Mouse (Mus musculus) left cerebral cortex, postnatal 36 days (tissue): ENCODE data around the gene Slc2a10. TPM values are rescaled to one million over a fixed set of nuclear protein-coding genes. Genes with fewer than 3 reads are reported as not detected.
"Not testable (repeated sequence)": the region's sequence is repeated elsewhere in the genome, so short reads cannot be mapped to it uniquely, and the experiment has no call there.

Experiments
- DNase-seq, 2 experiments: peaks; one replicate each; pipeline ENCODE4 v3.0.0; 2021 to 2022; ENCODE audit warnings: low spot score in 2 of 2, mixed read lengths in 1 of 2
- intact Hi-C: fragments of 180-260 bp; cut with DNase I; formaldehyde crosslinking; loops from one replicate; pipeline ENCODE4 v1.15.1; 2025
- total RNA-seq, 2 experiments: library from RNA; stranded (reverse); gene quantifications; 2 replicates each; pipeline ENCODE4 v1.2.3; 2021

Slc2a10 gene
- total RNA-seq, 2 experiments from 2014 or later: 0.54 to 0.88 TPM

DNA sequence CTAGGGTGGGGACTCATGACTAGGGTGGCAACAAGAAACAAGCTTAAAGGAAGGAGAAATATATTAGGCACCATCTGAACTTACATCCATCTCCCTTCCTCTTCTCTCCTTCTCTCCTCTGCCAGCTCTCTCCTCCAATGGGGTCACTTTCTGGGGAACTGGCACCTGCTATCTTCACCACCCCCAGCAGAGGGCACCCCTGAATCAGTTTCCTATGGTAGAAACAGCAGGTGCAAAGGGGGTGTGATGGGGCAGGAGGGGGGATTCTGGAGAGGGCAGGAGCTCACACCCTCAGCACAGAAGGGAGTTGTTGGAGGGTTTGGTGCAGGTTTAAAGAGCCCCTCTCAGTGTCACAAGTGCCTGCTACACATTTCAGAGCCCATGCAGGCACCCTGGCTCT, 7.3 kb upstream of the Slc2a10 start:
- no peak for DNase-seq
- intact Hi-C loops: no loop called here

DNA sequence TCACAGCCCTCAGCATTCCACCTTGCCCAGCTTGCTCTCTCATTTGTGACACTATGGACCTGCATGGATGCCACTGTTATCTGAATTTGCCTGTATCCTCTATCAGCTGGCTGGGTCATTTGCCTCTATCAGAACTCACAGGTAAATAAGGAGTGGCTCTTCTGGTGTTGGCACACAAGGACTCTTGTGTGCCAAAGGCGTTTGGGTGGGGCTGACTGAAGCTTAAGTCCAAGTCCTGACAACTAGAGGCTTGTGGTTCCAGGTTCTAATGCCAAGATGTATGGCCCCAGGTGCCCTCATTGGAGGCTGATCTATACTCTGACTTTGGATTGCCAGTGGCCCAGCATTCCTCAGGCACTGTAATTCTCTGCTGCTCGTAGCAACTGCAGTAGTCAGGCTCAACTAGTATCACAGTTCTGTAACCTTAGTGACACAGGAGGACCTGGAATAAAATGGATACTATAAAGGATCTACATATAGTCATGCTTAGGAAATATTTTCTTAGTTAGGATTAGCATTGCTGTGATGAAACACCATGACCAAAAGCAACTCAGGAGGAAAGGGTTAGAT, 5.8 kb upstream of the Slc2a10 start:
- DNase-seq: no peak
- intact Hi-C loops: no loop called here

DNA sequence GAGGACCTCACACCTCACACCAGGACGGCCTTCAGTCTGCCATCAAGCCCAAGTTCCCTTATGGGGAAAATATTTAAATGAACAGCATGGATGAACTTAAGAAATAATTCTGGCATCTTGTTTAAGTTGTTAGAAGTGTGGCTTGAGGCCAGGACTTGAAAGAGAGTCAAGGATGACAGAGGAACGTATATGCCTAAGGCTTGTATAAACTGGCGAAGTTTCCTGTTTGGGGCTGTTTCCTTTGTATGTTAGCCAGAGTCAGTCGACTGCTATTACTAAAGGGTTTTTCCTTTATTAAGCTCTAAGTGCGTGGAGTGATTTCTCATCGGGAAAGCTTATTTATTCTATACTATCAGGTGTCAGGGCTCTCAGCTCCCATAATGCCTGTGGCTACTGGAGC, 4.8 kb upstream of the Slc2a10 start:
- intact Hi-C loops: no loop called here
- no peak for DNase-seq

DNA sequence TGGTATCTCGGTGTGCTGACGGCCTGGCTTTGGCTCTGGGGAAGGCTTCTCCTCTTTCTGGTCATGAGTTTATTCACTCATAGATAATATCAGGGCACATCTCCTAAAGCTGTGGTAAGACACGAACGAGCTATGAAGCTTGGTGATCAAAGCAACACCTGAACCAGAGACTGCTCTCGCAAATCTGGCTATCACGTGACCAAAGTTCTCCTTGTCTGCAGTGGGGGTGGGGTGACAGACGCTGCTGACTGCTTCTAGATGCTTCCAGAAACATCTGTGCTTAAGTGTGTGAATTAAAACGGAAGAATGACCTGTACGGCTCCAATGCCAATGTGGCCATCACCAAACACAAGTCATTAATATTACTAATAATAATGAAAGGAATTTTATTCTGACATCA, 6.1 kb downstream of the Slc2a10 start:
- DNase-seq: no peak
- intact Hi-C loops: no loop called here

DNA sequence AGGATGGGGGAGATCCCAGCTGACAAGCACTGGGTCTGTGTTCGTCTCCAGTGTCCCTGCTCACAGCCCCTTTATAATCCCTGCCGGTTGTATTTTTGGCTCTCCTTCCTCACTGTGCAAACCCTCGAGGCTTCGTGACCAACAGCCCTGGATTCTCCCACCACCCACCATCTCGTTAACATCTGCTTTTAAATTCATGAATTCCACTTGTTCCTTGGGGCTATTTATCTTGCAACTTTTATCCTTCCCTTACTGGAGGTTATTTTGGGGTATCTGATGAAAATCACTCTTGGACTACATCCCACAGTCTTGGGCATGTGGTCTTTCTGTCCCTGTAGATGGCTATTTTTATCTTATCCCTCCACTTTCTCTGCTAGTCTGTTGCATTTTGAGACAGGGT, 6.9 kb downstream of the Slc2a10 start:
- DNase-seq: peak in 1 of 2 experiments; percentile 55
- intact Hi-C loops: no loop called here

DNA sequence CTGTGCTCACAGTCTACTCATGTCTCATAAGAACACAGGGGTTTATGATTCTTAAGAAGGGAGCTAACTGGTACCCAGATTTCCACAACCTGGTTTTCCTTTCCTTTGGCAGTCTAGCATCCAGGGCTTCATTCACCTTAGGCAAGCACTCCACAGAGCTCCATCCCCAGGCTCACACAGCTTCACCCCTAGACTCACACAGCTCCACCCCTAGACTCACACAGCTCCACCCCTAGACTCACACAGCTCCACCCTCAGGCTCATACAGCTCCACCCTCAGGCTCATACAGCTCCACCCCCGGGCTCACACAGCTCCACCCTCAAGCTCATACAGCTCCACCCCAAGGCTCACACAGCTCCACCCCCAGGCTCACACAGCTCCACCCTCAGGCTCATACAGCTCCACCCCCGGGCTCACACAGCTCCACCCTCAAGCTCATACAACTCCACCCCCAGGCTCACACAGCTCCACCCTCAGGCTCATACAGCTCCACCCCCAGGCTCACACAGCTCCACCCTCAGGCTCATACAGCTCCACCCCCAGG, 7.4 kb downstream of the Slc2a10 start:
- intact Hi-C loops, DNase-seq: not testable (repeated sequence)

DNA sequence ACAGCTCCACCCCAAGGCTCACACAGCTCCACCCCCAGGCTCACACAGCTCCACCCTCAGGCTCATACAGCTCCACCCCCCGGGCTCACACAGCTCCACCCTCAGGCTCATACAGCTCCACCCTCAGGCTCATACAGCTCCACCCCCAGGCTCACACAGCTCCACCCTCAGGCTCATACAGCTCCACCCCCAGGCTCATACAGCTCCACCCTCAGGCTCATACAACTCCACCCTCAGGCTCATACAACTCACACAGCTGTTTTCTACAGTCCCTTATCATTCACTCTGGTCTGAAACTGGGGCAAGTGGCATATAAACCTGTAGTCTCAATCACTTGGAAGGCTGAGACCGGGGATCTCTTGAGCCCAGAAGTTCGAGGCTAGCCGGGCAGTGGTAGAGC, 7.9 kb downstream of the Slc2a10 start:
- intact Hi-C loops, DNase-seq: not testable (repeated sequence)

DNA sequence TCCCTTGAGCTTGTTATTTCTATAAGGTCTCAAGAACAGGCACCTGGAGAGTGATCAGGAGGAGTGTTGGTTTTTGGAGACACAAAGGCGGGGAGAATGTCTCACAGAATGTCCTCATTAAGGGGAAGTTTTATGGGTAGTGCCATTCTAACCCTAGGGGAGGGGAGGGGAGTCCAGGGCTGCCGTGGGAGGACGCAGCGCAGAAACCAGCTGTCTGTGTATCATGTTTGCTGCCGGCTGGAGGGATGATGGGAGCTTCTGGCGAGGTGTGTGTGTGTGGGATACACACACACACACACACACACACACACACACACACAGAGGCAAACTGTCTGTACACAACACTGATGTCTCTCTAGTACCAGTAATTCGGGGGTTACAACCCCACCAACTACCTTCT, 8.8 kb downstream of the Slc2a10 start:
- intact Hi-C loops: no loop called here
- DNase-seq: peak in 1 of 2 experiments; percentile 26

DNA sequence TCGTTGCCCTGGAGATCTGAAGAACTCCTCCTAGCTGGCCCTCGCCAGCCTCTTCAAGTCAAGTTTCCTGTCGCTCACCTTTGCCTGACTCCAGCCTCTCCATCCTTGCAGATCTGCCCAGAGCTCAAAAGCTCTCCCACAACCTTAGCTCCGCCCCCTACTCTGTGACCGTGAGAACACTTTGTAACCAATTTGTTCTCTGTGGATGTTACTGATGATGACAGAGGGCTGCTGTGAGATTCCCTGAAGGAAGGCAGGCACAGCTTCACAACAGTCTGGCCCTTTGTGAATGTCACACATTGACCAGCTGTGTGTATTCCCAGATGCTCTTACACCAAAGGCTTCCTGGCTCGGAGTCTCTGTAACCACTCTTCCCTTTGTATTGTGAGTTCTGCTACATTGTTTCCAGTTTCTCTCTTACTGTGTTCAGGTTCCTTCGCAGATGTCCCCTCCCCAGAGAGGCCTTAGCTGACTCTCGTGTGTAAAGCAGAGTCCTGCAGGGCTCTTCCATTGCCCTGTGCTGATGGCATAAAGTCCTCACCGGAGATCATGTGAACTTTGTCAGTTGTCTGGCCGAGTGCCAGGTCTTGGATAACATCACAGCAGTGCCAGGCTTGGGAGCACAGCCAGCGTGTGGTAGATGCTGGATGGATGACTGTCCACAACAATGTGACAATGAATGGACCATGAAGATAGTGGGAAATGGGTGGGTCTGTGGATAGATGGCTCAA, 9.4 kb downstream of the Slc2a10 start:
- intact Hi-C loops: no loop called here
- no peak for DNase-seq

DNA sequence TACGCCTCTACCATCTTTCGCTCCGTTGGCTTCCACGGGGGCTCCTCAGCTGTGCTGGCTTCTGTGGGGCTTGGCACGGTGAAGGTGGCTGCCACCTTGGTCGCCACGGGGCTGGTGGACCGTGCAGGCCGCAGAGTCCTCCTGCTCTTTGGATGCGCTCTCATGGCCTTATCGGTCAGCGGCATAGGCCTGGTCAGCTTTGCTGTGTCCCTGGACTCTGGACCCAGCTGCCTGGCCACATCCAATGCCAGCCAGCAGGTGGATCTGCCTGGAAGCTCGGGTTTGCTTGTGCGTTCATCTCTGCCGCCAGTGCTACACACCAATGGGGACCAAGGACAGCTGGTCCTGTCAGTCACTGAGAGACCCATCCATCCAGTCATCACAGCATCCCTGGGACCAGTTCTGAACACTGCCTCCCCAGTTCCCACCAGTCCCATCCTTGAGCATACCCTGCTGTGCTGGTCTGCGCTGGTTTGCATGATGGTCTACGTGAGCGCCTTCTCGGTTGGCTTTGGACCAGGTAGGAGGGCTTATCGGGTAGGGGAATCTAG, 11.7 kb downstream of the Slc2a10 start:
- intact Hi-C loops: no loop called here
- no peak for DNase-seq

DNA sequence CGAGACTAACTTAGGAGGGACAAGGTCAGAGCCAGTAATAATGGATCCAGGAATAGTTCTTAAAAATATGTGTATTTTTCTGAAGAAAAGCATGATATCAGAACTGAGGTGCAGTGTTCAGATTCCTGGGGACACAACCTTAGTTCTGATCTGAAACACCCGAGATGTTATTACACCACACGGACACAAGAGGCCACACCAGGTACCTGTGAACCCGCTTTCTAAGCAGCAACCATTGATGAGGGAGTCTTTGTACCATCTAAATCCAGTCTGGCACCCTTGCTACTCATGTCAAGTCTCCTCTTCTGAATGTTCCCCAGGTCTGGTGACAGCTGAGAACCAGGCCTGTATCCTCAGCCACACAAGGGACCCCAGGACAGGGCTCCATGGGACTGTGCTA, 22.0 kb downstream of the Slc2a10 start:
- DNase-seq: no peak
- intact Hi-C loops: loop anchor here (10.0 kb wide), 1 partner anchor 389 kb away; no protein-coding TSS in a partner anchor

DNA sequence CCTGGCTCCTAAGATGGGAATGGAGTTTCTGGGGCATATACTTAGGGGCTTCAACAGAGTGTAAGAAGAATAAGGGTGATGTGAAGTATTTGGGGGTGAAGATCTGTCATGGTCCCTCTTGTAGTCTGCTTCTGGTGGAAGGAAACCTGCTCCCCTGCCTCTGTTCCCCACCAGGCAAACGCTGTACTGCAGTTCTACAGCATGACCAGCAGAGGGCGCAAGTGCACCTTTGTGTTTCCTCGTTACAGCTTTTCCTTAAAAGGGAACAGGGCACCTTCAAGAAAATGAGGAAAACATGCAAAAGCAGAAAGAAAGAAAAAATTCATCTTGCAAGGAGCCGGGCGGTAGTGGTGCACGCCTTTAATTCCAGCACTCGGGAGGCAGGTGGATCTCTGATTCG, 25.5 kb downstream of the Slc2a10 start:
- intact Hi-C loops: loop anchor here (2.0 to 10.0 kb wide), 2 partner anchors 222 to 386 kb away; no protein-coding TSS in a partner anchor
- peak; percentile 38 to 54 for DNase-seq

DNA sequence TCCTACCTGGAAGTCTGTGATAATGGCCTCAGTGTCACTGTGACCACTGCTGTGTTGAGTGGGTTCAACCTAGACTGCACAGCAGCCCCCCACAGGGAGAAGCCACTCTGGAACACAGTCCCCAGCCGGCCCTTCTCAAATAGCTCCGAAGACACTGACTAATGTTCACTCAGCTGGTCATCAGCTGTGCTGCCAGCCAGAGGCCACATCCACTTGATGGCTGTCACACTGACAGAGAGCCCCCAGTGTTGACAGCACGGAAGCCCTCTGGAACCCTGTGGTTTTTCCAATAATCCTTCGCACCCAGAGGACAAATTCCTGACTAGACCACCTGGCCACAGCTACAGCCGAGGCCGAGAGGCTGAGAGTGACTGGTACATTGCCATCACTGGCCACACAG, 30.2 kb downstream of the Slc2a10 start:
- DNase-seq: no peak
- intact Hi-C loops: no loop called here

DNA sequence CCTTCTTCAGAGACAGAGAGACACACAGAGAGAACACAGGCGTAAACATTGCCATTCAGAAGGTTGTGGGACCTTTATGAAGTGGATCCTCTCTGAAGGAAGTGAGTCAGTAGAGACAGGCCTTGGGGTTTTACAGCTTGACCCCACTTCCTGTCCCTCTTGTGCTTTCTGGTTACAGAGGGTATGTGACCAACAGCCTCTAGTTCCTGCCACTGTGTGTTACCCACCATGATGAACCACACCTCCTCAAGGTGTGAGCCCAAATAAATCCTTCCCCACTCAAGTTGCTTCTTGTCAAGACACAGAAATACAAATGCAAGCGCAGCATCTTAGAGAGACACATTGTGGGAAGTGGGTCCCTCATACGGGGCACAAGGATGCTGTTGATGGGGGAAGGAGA, 37.4 kb downstream of the Slc2a10 start:
- intact Hi-C loops: no loop called here
- DNase-seq: no peak

DNA sequence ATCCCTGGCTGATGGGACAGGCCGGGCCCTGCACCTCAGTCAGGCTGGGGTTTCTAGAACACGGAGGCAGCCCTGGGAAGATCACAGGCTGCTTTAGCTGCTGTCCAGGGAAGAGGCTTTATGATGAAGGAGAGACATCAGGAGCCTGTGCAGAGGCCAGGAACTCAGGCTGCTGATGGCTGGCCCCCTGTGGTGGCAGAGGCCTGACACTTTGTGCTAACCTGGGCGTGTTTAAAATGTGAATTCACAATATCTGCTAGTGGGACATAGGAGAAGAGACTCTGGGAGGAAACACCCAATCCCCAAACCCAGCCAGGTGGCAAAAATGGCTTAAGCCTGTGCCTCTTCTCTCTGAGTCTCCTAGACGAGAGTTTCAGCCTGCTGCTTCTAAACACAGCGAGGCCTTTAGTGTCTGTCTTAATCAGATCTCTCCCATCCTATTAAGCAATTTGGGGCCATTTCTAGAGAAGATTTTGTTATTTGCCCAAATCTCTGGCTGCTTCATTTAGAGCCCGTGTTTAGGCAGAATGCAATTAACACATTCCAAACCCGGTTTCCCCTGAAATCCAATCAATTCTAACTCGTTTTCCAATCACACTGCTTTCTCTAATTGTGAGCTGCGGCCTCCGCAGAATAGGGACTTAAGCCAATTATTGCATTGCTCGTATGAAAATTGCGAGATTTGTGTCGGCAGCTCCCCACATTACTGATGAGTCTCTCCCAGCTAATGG, 39.5 kb downstream of the Slc2a10 start:
- intact Hi-C loops: no loop called here
- DNase-seq: no peak

DNA sequence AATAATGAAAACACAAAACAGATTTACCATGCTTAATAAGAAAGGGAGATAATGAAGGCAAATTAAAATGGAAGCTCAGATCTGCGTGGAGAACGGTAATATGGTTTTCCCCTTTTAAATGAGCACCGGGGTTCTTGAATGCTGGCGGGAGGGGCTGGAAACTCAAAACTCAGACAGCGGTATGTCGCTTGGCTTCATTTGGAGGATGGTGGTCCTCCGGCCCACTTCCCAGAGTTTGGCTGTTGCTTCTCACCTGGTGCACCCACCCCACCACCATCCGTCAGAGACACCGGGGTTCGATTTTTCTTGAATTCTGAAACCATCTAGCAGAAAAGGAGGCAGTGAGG, 40.1 kb downstream of the Slc2a10 start:
- intact Hi-C loops: no loop called here
- DNase-seq: no peak

DNA sequence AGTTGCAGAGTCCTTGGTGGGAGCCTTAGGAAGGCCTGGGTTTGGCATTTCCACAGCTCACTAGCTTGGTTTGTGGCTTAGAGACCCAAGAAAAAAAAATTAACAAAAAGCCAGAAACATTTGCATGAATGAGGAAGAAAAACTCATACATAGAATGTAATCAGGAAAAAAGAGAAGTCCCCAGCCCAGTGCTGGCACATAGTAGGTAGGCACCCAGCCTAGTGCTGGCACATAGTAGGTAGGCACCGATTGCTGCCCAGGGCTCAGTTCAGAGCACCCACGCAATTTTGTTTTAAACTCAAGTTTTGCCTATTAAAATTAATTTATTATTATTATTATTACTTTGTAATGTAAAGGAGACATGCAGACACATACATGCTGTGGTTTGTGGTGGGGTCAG, 42.1 kb downstream of the Slc2a10 start:
- no peak for DNase-seq
- intact Hi-C loops: no loop called here

DNA sequence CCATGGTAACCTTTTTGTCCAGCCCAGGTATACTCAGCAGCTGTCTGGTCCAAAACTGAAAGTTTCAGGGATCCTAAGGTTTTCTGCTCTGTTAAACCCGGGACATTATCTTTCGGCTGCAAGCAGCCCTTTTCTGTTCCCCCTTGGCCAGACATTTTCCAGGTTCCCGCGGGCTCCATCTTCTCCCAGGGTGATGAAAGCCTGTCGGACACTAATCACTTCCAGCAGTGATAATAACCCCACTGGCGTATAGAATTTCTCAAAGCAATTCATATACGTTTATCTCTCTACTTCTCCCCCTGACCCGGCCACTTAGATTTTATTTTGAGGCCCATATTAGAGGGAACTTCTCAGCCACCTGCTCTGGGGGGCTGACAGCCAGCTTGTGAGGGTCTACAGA, 42.8 kb downstream of the Slc2a10 start:
- intact Hi-C loops: no loop called here
- DNase-seq: no peak

DNA sequence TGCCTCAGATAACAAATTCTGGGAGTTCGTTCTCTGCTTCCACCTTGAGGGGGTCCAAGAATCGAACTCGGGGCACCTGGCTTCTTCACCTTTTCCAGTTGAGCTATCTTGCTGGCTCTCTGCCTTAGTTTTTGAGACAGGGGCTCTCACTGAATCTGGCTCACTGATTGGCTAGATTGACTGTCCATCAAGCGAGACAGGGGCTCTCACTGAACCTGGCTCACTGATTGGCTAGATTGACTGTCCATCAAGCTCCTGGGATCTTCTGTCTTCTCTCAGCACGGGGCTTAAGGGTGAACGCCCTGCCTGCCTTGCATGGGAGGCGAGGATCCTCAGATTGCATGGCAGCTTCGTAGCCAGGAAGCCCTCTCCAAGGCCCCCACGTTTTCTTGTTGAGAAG, 43.8 kb downstream of the Slc2a10 start:
- intact Hi-C loops: no loop called here
- DNase-seq: no peak

DNA sequence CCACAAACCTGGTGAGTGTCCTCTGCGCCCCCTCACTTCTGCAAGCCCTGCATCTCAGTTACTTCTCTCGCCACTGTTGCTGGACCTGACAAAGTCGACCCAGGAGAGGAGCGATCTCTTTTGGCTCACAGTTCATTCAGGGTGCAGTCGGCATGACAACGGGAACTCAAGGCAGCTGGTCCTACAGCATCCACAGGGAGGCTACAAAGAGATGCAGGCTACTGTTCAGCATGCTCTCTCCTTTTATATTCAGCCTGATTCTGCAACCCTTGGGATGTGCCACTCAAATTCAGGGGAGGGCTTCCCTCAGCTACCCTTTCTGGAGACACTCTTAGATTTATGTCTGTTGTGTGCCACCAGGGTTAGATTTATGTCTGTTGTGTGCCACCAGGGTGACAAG, 45.0 kb downstream of the Slc2a10 start:
- no peak for DNase-seq
- intact Hi-C loops: no loop called here
